Comparison of ENCODE assay signal across 25 mouse cellular contexts in the genomic region with DNA sequence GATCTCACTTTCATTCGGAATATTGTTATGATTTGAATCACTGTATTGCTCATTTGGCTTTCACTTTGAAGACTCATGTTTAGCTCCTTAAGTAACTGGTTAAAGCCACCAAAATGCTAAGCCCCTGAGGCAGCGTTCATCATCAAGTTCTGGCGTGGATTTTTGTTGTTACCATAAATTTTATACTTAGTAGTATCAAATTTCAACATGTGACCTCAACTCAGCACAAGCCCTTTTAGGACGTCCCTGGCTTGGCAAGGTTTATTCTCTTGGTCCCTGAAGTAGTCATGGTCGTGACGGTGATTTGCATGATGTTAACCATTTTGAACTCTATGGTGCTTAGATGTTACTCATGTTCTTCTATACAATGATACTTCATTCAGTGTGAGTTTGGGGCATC. TPM values are rescaled to one million over a fixed set of nuclear protein-coding genes. Genes with fewer than 3 reads are reported as not detected.
A peak's percentile ranks its signal among the peaks of the same experiment; 100 is the strongest.
DNase-seq lines count a peak whose midpoint lies in the region; ATAC-seq and TF ChIP-seq lines count a peak whose summit lies in the region.
"Had no signal": no experiment of that assay in that cellular context is flagged by ENCODE, and none has a peak within 500 bp of the region (broad histone marks: within the 10 kb centered on the region; RNA-seq: fewer than 3 reads in every experiment).

No protein-coding gene starts in this region.

- DNase-seq in 3134 (ENCODE audit: extremely low read depth, insufficient read length, low spot score) (peak; percentile 21), 3T3-L1 (ENCODE audit: low read depth, low spot score) (peak; percentile 39), NIH3T3 (ENCODE audit: low read depth) (peak; percentile 24)
- DNase-seq in gastrocnemius, postnatal 10 days, result no peak
- no peak for DNase-seq in left cerebral cortex, postnatal 10 days (ENCODE audit: extremely low spot score in 1 of 2, low spot score in 2 of 2)
- DNase-seq: adrenal gland, adult 2 months; adrenal gland, postnatal 10 days; cerebellum, adult 11 months; cerebellum, adult 18-20 months; cerebellum, adult 8-10 months; cerebellum, adult 9-11 months; cerebellum, postnatal 14 days; cerebellum, postnatal 36 days; embryo, embryonic 11 days had no signal

- H3K4me2 ChIP-seq in myocyte (ENCODE audit: low read depth), result no peak overlapping the region
- H3K4me2 ChIP-seq in hindbrain, embryonic 16.5 days (ENCODE audit: low read length), result no peak overlapping the region
- H3K4me2 ChIP-seq: embryonic facial prominence, embryonic 13.5 days; embryonic facial prominence, embryonic 15.5 days; forebrain, embryonic 12.5 days had no signal

- no peaks in the 10 kb centered on the region for H3K36me3 ChIP-seq in myocyte (ENCODE audit: control insufficient read depth, insufficient read depth)
- no peaks in the 10 kb centered on the region for H3K36me3 ChIP-seq in hindbrain, embryonic 16.5 days (ENCODE audit: control insufficient read depth, insufficient read depth, low read length)
- H3K36me3 ChIP-seq: embryonic facial prominence, embryonic 13.5 days; embryonic facial prominence, embryonic 15.5 days; forebrain, embryonic 12.5 days; G1E had no signal

- ATAC-seq in hindbrain, embryonic 16.5 days, result no peak
- ATAC-seq: CD4-positive, CD25-positive, alpha-beta regulatory T cell, adult 4 months; forebrain, embryonic 14.5 days; forebrain, embryonic 16.5 days had no signal

- H3K4me1 ChIP-seq in hindbrain, embryonic 16.5 days (ENCODE audit: control insufficient read depth, insufficient read depth, low read depth, low read length), result 0 out of 2 replicates have a peak, but pooled peaks cover 3% of the 10 kb centered on the region

- no peaks in the 10 kb centered on the region for H3K79me2 ChIP-seq in myocyte (ENCODE audit: control insufficient read depth, insufficient read depth)

- intact Hi-C loops in left cerebral cortex, postnatal 10 days (cut with DNase I), result no loop called here

- H3K27ac ChIP-seq in hindbrain, embryonic 16.5 days (ENCODE audit: low read depth, low read length), result no peak overlapping the region
- H3K27ac ChIP-seq: embryonic facial prominence, embryonic 13.5 days; embryonic facial prominence, embryonic 15.5 days; forebrain, embryonic 12.5 days had no signal

- H3ac ChIP-seq in myocyte (ENCODE audit: control insufficient read depth, insufficient read length), result no peak overlapping the region

- no peak for TF ChIP-seq POLR2A in myocyte (IDR thresholded peaks at IDR 0.05; ENCODE audit: insufficient read length, low read depth)

- no peaks in the 10 kb centered on the region for H3K27me3 ChIP-seq in myocyte (ENCODE audit: control insufficient read depth, insufficient read depth, insufficient read length)
- H3K27me3 ChIP-seq in hindbrain, embryonic 16.5 days (replicated peaks; ENCODE audit: control insufficient read depth, insufficient read depth, low read length), result no peaks in the 10 kb centered on the region
- H3K27me3 ChIP-seq: CH12.LX; embryonic facial prominence, embryonic 13.5 days; embryonic facial prominence, embryonic 15.5 days; forebrain, embryonic 12.5 days had no signal

- H3K9ac ChIP-seq in hindbrain, embryonic 16.5 days (ENCODE audit: low read depth, low read length), result no peak overlapping the region
- H3K9ac ChIP-seq: embryonic facial prominence, embryonic 13.5 days; embryonic facial prominence, embryonic 15.5 days; forebrain, embryonic 12.5 days had no signal

- no peak overlapping the region for H3K4me3 ChIP-seq in myocyte
- H3K4me3 ChIP-seq in hindbrain, embryonic 16.5 days (ENCODE audit: low read length), result no peak overlapping the region
- H3K4me3 ChIP-seq: embryonic facial prominence, embryonic 13.5 days; embryonic facial prominence, embryonic 15.5 days; erythroblast, embryonic 14.5 days; forebrain, embryonic 12.5 days had no signal

- no peaks in the 10 kb centered on the region for H3K9me3 ChIP-seq in hindbrain, embryonic 16.5 days (ENCODE audit: control insufficient read depth, low read length)
- H3K9me3 ChIP-seq: embryonic facial prominence, embryonic 13.5 days; embryonic facial prominence, embryonic 15.5 days; forebrain, embryonic 12.5 days; G1E had no signal

- WGBS in hindbrain, embryonic 16.5 days, result 88% methylated on average over 6 of the region's 6 CpGs

TF ChIP-seq in myocyte, 11 proteins besides CTCF, POLR2A, EP300 and RAD21:
- TF ChIP-seq USF1 (IDR thresholded peaks at IDR 0.05; ENCODE audit: low read depth) (peak; percentile 47), MYOD1 (IDR thresholded peaks at IDR 0.05; ENCODE audit: control insufficient read depth in 1 of 3, insufficient read length in 2 of 3, low read depth in 2 of 3) (no peak)
TF ChIP-seq in myocyte: peak in this region for 1.

RNA-seq across cellular contexts. Expression of gene Nufip1, which starts 36.4 kb away (rescaled TPM):
- 6.1 TPM for polyA plus RNA-seq in myocyte (2012; fragmentation: generic; extraction: Trizol)
- total RNA-seq in gastrocnemius, postnatal 10 days (2021), result 1 to 10 TPM; 4.5 to 4.8 TPM
- 1 to 10 TPM; 8.3 to 9.7 TPM for total RNA-seq in left cerebral cortex, postnatal 10 days (2021)
- polyA plus RNA-seq in hindbrain, embryonic 16.5 days (2015; fragmentation: Nextera tagmentation; extraction: Ambion mirVana), result 12.4 and 13.2 TPM in 2 replicates

RNA-seq across cellular contexts. Expression of gene Gpalpp1, which starts 36.5 kb away (rescaled TPM):
- 4.2 TPM for polyA plus RNA-seq in myocyte (2012; fragmentation: generic; extraction: Trizol)
- 1 to 10 TPM; 7.9 to 8.6 TPM for total RNA-seq in gastrocnemius, postnatal 10 days (2021)
- 10 to 100 TPM; 19.9 TPM for total RNA-seq in left cerebral cortex, postnatal 10 days (2021)
- polyA plus RNA-seq in hindbrain, embryonic 16.5 days (2015; fragmentation: Nextera tagmentation; extraction: Ambion mirVana), result 9.6 and 12.4 TPM in 2 replicates

Comparison
In these comparisons a context has a peak if more than half of its experiments do, and no peak if none do; other contexts are left out.
1. DNase-seq: peak in 3134 (single experiment), 3T3-L1 (single experiment) and NIH3T3 (single experiment); none in gastrocnemius, postnatal 10 days (single experiment) and left cerebral cortex, postnatal 10 days (0 of 2).